Mouse (Mus musculus) MEL (cell line): ENCODE data around the gene Abcg1. TPM values are rescaled to one million over a fixed set of nuclear protein-coding genes. Genes with fewer than 3 reads are reported as not detected.

Source experiments
- DNase-seq: peaks from one replicate; pipeline ENCODE4 v3.0.0; 2011; ENCODE audit warnings: low read depth, low spot score
- H3K27ac ChIP-seq: 2 replicates; pipeline ENCODE4 v1.5.1; 2012; ENCODE audit warnings: low read depth, mild to moderate bottlenecking, control low read depth, low read length, moderate library complexity; ENCODE audit not compliant: control insufficient read depth
- H3K27me3 ChIP-seq, 2 experiments: fragments of 150-350 bp in 1 of 2; sonication (generic) in 1 of 2; 2 replicates each; pipeline ENCODE4 v1.6.1; 2012; ENCODE audit warnings: low read length in 2 of 2, mild to moderate bottlenecking in 2 of 2, improper control_type of control experiment in 1 of 2, moderate library complexity in 1 of 2; ENCODE audit not compliant: insufficient read depth in 2 of 2, control insufficient read depth in 1 of 2
- H3K36me3 ChIP-seq, 2 experiments: 2 replicates each; pipeline ENCODE4 v1.6.1; 2012 to 2014; ENCODE audit warnings: low read length in 2 of 2, improper control_type of control experiment in 1 of 2, inconsistent platforms in 1 of 2, mild to moderate bottlenecking in 1 of 2; ENCODE audit not compliant: insufficient read depth in 2 of 2, control insufficient read depth in 1 of 2
- H3K4me1 ChIP-seq, 2 experiments: fragments of 150-350 bp in 1 of 2; sonication (generic) in 1 of 2; 2 replicates each; pipeline ENCODE4 v1.6.1; 2012; ENCODE audit warnings: low read length in 2 of 2, improper control_type of control experiment in 1 of 2, mild to moderate bottlenecking in 1 of 2; ENCODE audit not compliant: insufficient read depth in 2 of 2, control insufficient read depth in 1 of 2
- H3K4me3 ChIP-seq, 2 experiments: fragments of 150-350 bp in 1 of 2; sonication (generic) in 1 of 2; 2 replicates each; pipeline ENCODE4 v1.5.1; 2012; ENCODE audit warnings: low read depth in 2 of 2, low read length in 2 of 2, mild to moderate bottlenecking in 2 of 2, moderate library complexity in 2 of 2, control low read depth in 1 of 2, improper control_type of control experiment in 1 of 2; ENCODE audit not compliant: control insufficient read depth in 1 of 2, insufficient read depth in 1 of 2
- H3K79me2 ChIP-seq: 2 replicates; pipeline ENCODE4 v1.6.1; 2012; ENCODE audit warnings: mild to moderate bottlenecking, low read length, moderate library complexity; ENCODE audit not compliant: control insufficient read depth, poor library complexity, insufficient read depth
- H3K9ac ChIP-seq: 2 replicates; pipeline ENCODE4 v1.6.1; 2012; ENCODE audit warnings: low read depth, mild to moderate bottlenecking, control low read depth, low read length, moderate library complexity; ENCODE audit not compliant: control insufficient read depth, poor library complexity, severe bottlenecking
- H3K9me3 ChIP-seq: fragments of 150-350 bp; sonication (generic); replicated peaks from 2 replicates; pipeline ENCODE4 v1.6.1; 2012; ENCODE audit warnings: mild to moderate bottlenecking, low read length, improper control_type of control experiment, moderate library complexity; ENCODE audit not compliant: insufficient read depth
- BHLHE40 ChIP-seq: IDR thresholded peaks from 2 replicates; pipeline ENCODE4 v1.6.1; 2012; ENCODE audit warnings: low read depth, mild to moderate bottlenecking, inconsistent platforms, low read length, improper control_type of control experiment, borderline replicate concordance
- CHD2 ChIP-seq: IDR thresholded peaks from 2 replicates; pipeline ENCODE4 v1.6.1; 2011; ENCODE audit warnings: low read length, improper control_type of control experiment
- CTCF ChIP-seq, 3 experiments: IDR thresholded peaks in 2 of 3; conservative IDR thresholded peaks in 1 of 3; 2 replicates each; pipeline ENCODE4 v1.5.1; 2011 to 2012; ENCODE audit warnings: low read length in 3 of 3, low read depth in 2 of 3, mild to moderate bottlenecking in 2 of 3, improper control_type of control experiment in 1 of 3, inconsistent platforms in 1 of 3, mixed read lengths in 1 of 3, moderate library complexity in 1 of 3; ENCODE audit not compliant: control insufficient read depth in 1 of 3, insufficient read depth in 1 of 3, poor library complexity in 1 of 3, severe bottlenecking in 1 of 3
- ELF1 ChIP-seq: IDR thresholded peaks from 2 replicates; pipeline ENCODE4 v1.6.1; 2014; ENCODE audit warnings: low read depth, mild to moderate bottlenecking, inconsistent platforms, low read length, improper control_type of control experiment, moderate library complexity
- ETS1 ChIP-seq: IDR thresholded peaks from 2 replicates; pipeline ENCODE4 v1.6.1; 2012; ENCODE audit warnings: low read depth, mild to moderate bottlenecking, inconsistent platforms, low read length, improper control_type of control experiment, moderate library complexity
- GABPA ChIP-seq: IDR thresholded peaks from 2 replicates; pipeline ENCODE4 v1.6.1; 2012; ENCODE audit warnings: low read depth, mild to moderate bottlenecking, inconsistent platforms, low read length, improper control_type of control experiment, moderate library complexity
- GATA1 ChIP-seq: IDR thresholded peaks from 2 replicates; pipeline ENCODE4 v1.6.1; 2011; ENCODE audit warnings: low read depth, low read length, improper control_type of control experiment
- KAT2A ChIP-seq: conservative IDR thresholded peaks from 2 replicates; pipeline ENCODE4 v1.6.1; 2012; ENCODE audit warnings: low read depth, low read length, improper control_type of control experiment, inconsistent platforms
- MEF2A ChIP-seq: IDR thresholded peaks from 2 replicates; pipeline ENCODE4 v1.6.1; 2014; ENCODE audit warnings: low read depth, mild to moderate bottlenecking, inconsistent platforms, low read length, improper control_type of control experiment; ENCODE audit not compliant: poor library complexity, insufficient replicate concordance, severe bottlenecking; ENCODE audit errors: extremely low read depth
- MXI1 ChIP-seq: IDR thresholded peaks from 2 replicates; pipeline ENCODE4 v1.6.1; 2011; ENCODE audit warnings: mild to moderate bottlenecking, low read depth, low read length, improper control_type of control experiment
- POLR2AphosphoS5 ChIP-seq: IDR thresholded peaks from 2 replicates; pipeline ENCODE4 v1.6.1; 2012; ENCODE audit warnings: low read depth, borderline replicate concordance, mild to moderate bottlenecking, inconsistent platforms, low read length, moderate library complexity, mixed read lengths
- RCOR1 ChIP-seq: IDR thresholded peaks from 2 replicates; pipeline ENCODE4 v1.6.1; 2012; ENCODE audit warnings: low read depth, mild to moderate bottlenecking, inconsistent platforms, low read length, improper control_type of control experiment
- SMC3 ChIP-seq: IDR thresholded peaks from 2 replicates; pipeline ENCODE4 v1.6.1; 2011; ENCODE audit warnings: low read depth, low read length, improper control_type of control experiment
- TAL1 ChIP-seq: IDR thresholded peaks from 2 replicates; pipeline ENCODE4 v1.6.1; 2012; ENCODE audit warnings: mild to moderate bottlenecking, inconsistent platforms, low read length, moderate library complexity, mixed read lengths
- UBTF ChIP-seq: IDR thresholded peaks from 2 replicates; pipeline ENCODE4 v1.6.1; 2012; ENCODE audit warnings: low read depth, mild to moderate bottlenecking, inconsistent platforms, low read length, improper control_type of control experiment, moderate library complexity, borderline replicate concordance; ENCODE audit not compliant: insufficient read depth
- USF1 ChIP-seq: IDR thresholded peaks from 2 replicates; pipeline ENCODE4 v1.6.1; 2014; ENCODE audit warnings: low read depth, mild to moderate bottlenecking, inconsistent platforms, low read length, improper control_type of control experiment, moderate library complexity
- USF2 ChIP-seq, 2 experiments: IDR thresholded peaks; 2 replicates each; pipeline ENCODE4 v1.6.1; 2011 to 2012; ENCODE audit warnings: improper control_type of control experiment in 2 of 2, low read length in 2 of 2, borderline replicate concordance in 1 of 2, inconsistent platforms in 1 of 2, low read depth in 1 of 2, mild to moderate bottlenecking in 1 of 2; ENCODE audit not compliant: insufficient read depth in 1 of 2
- ZNF384 ChIP-seq: IDR thresholded peaks from 2 replicates; pipeline ENCODE4 v1.6.1; 2012; ENCODE audit warnings: low read depth, mild to moderate bottlenecking, inconsistent platforms, low read length, improper control_type of control experiment
- polyA plus RNA-seq, 2 experiments: library from polyadenylated mRNA; stranded (reverse) in 1 of 2; unstranded in 1 of 2; fragments of >175 nt in 1 of 2; fragments of >200 nt in 1 of 2; gene quantifications; 2 replicates each; pipeline versions ENCODE4 v1.2.1 to v1.2.4; 2012; ENCODE audit warnings: low replicate concordance in 2 of 2, low read depth in 1 of 2; ENCODE audit not compliant: insufficient read length in 2 of 2, insufficient read depth in 1 of 2, missing spikeins in 1 of 2
- total RNA-seq: library from RNA; depleted of rRNA; stranded (reverse); fragments of 300-350 nt; gene quantifications from 2 replicates; pipeline ENCODE4 v1.2.3, GENCODE M21; 2012

Gene Abcg1
- total and polyA plus RNA-seq, 3 experiments: 11.6 to 18.0 TPM; not detected in 1

GRCm38 (mm10) chr17:31075471-31075870 lies 18.0 kb downstream of the Abcg1 start:
- peaks cover 0 to 38% of the 10 kb centered on the region in 2 experiments; a peak in 3 of 4 replicates for H3K36me3 ChIP-seq
- no peaks in the 10 kb centered on the region for H3K27me3 ChIP-seq
- no peaks in the 10 kb centered on the region for H3K9me3 ChIP-seq
- no peak overlapping the region for H3K27ac ChIP-seq
- no peak overlapping the region for H3K4me3 ChIP-seq
- no peak for TF ChIP-seq POLR2AphosphoS5
- TF ChIP-seq MEF2A: no peak
- no peak for DNase-seq
- H3K4me1 ChIP-seq: peaks cover 27 to 44% of the 10 kb centered on the region in 2 experiments
- H3K79me2 ChIP-seq: no peaks in the 10 kb centered on the region
- H3K9ac ChIP-seq: no peak overlapping the region

GRCm38 (mm10) chr17:31077561-31077960 lies 20.1 kb downstream of the Abcg1 start:
- Histone ChIP-seq H3K36me3 (peaks cover 0 to 23% of the 10 kb centered on the region in 2 experiments; a peak in 3 of 4 replicates), H3K4me1 (peaks cover 16 to 25% of the 10 kb centered on the region in 2 experiments), H3K9ac (no peak overlapping the region), H3K4me3 (no peak overlapping the region), H3K27me3 (no peaks in the 10 kb centered on the region), H3K79me2 (no peaks in the 10 kb centered on the region), H3K9me3 (no peaks in the 10 kb centered on the region), H3K27ac (no peak overlapping the region)
- TF ChIP-seq UBTF: no peak
- no peak for TF ChIP-seq GATA1
- TF ChIP-seq BHLHE40: no peak
- TF ChIP-seq ELF1: no peak
- TF ChIP-seq CHD2: no peak
- TF ChIP-seq USF1: no peak
- no peak for TF ChIP-seq USF2 (IDR thresholded peaks at IDR 0.05; ENCODE audit: borderline replicate concordance in 1 of 2, insufficient read depth in 1 of 2, low read depth in 1 of 2, low read length in 2 of 2)
- TF ChIP-seq ETS1: no peak
- TF ChIP-seq KAT2A: no peak
- no peak for TF ChIP-seq SMC3
- TF ChIP-seq ZNF384: no peak
- TF ChIP-seq CTCF (IDR thresholded peaks at IDR 0.05 in 2 of 3, conservative IDR thresholded peaks at IDR 0.05 in 1 of 3; ENCODE audit: control insufficient read depth in 1 of 3, insufficient read depth in 1 of 3, low read depth in 2 of 3, low read length in 3 of 3, poor library complexity in 1 of 3, severe bottlenecking in 1 of 3): no peak
- no peak for TF ChIP-seq RCOR1
- TF ChIP-seq TAL1: no peak
- TF ChIP-seq MXI1: no peak
- TF ChIP-seq GABPA: no peak
- DNase-seq: no peak
